Mouse (Mus musculus): ENCODE measurements around the gene Dpep3. TPM values are rescaled to one million over a fixed set of nuclear protein-coding genes. Genes with fewer than 3 reads are reported as not detected.

Gene Dpep3
- polyA plus RNA-seq, 1 experiment from 2014 or later = not detected

DNA sequence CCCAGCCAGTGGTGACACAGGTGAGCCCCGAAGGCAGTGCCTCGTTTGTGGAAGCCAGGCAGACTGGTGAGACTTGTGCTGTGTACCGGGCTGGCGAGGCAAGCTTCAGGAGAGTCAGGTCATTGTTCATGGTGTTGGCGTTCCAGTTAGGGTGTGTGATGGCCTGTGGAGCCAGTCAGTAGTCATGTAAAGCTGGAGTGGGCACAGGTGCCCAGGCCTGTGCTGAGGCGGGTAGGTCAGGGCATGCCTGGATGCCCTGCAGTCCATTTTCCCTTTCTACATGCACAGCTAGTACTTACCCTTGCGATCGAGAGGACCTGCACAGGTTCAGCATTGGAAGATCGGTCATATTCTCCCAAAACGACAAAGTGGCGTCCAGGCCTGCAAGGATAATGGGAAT, 46.7 kb downstream of the Dpep3 start:
- DNase-seq (ENCODE audit: low spot score) (no peak), ATAC-seq (replicated peaks; ENCODE audit: insufficient number of reproducible peaks, low FRiP score, low TSS enrichment, low read depth) (no peak)
- H3K36me3 ChIP-seq (replicated peaks; ENCODE audit: control insufficient read depth, insufficient read depth, low read depth, low read length) = no peaks in the 10 kb centered on the region
- H3K9me3 ChIP-seq (replicated peaks; ENCODE audit: control insufficient read depth, low read length) = no peaks in the 10 kb centered on the region
- WGBS = 86% methylated on average over 11 of the region's 11 CpGs
- no peak overlapping the region for H3K4me3 ChIP-seq (ENCODE audit: low read depth, low read length)
- H3K9ac ChIP-seq (replicated peaks; ENCODE audit: low read length) = no peak overlapping the region
- H3K4me2 ChIP-seq (ENCODE audit: low read depth, low read length) = no peak overlapping the region
- no peak overlapping the region for H3K27ac ChIP-seq (replicated peaks; ENCODE audit: low read depth, low read length)
- H3K27me3 ChIP-seq (ENCODE audit: control insufficient read depth, insufficient read depth, low read length) = no peaks in the 10 kb centered on the region
- no peaks in the 10 kb centered on the region; the same call in 1 of the 2 replicates for H3K4me1 ChIP-seq (ENCODE audit: control insufficient read depth, insufficient read depth, low read length)

DNA sequence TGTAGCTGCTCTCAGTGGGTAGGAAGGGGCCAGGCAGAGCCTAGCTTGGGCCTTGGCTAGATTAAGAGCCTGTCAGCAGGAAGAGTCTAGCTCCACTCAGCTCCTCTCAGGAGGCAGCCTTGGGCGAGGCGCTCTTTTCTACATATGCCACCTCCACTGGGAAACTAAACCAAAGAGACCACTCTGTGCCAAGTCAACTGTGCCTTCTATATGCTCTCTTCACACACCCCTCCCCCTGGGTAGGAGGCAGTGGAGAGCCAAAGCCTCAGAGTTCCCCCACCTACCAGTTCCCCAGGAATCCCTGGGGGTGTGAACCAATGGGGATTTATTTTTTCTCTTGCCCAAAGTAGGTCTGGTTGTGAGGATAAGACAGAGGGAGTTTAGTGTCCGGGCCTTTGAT, 48.0 kb downstream of the Dpep3 start:
- no peaks in the 10 kb centered on the region; the same call in 1 of the 2 replicates for H3K4me1 ChIP-seq (ENCODE audit: control insufficient read depth, insufficient read depth, low read length)
- H3K36me3 ChIP-seq (replicated peaks; ENCODE audit: control insufficient read depth, insufficient read depth, low read depth, low read length) = no peaks in the 10 kb centered on the region
- H3K4me3 ChIP-seq (ENCODE audit: low read depth, low read length) = no peak overlapping the region
- 95% methylated on average over 3 of the region's 3 CpGs for WGBS
- no peak overlapping the region for H3K27ac ChIP-seq (replicated peaks; ENCODE audit: low read depth, low read length)
- H3K27me3 ChIP-seq (ENCODE audit: control insufficient read depth, insufficient read depth, low read length) = no peaks in the 10 kb centered on the region
- H3K9ac ChIP-seq (replicated peaks; ENCODE audit: low read length) = no peak overlapping the region
- no peak overlapping the region for H3K4me2 ChIP-seq (ENCODE audit: low read depth, low read length)
- ATAC-seq (replicated peaks; ENCODE audit: insufficient number of reproducible peaks, low FRiP score, low TSS enrichment, low read depth) = no peak
- no peaks in the 10 kb centered on the region for H3K9me3 ChIP-seq (replicated peaks; ENCODE audit: control insufficient read depth, low read length)
- no peak for DNase-seq (ENCODE audit: low spot score)

DNA sequence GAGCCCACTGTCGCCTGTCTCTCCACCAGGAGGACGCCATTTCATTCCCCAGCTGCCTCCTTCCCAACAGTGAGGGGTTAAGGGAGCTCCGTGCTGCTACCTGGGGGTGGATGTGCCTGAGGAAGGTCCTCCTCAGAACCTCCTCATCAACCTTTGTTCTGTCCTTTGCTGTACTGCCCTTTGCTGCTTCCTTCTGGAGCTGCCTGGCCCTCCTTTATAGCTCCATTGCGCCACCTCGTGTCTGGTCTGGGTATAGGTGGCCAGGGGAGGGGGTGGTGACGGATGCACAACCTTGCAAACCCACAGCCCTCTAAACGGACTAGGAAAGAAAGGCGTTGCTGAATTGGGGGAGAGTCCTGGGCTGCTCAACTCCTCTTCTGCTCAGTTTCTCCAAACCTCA, 48.6 kb downstream of the Dpep3 start:
- 16% methylated on average over 8 of the region's 8 CpGs for WGBS
- Histone ChIP-seq H3K27ac (replicated peaks; ENCODE audit: low read depth, low read length) (no peak overlapping the region), H3K4me2 (ENCODE audit: low read depth, low read length) (no peak overlapping the region), H3K9me3 (replicated peaks; ENCODE audit: control insufficient read depth, low read length) (no peaks in the 10 kb centered on the region), H3K27me3 (ENCODE audit: control insufficient read depth, insufficient read depth, low read length) (no peaks in the 10 kb centered on the region), H3K4me3 (ENCODE audit: low read depth, low read length) (no peak overlapping the region), H3K4me1 (ENCODE audit: control insufficient read depth, insufficient read depth, low read length) (no peaks in the 10 kb centered on the region), H3K9ac (replicated peaks; ENCODE audit: low read length) (peak overlapping the region; percentile 43), H3K36me3 (replicated peaks; ENCODE audit: control insufficient read depth, insufficient read depth, low read depth, low read length) (no peaks in the 10 kb centered on the region)
- 0 out of 2 replicates have a peak, but pooled peaks have one; percentile 50 for ATAC-seq (replicated peaks; ENCODE audit: insufficient number of reproducible peaks, low FRiP score, low TSS enrichment, low read depth)
- DNase-seq (ENCODE audit: low spot score) = peak; percentile 79

DNA sequence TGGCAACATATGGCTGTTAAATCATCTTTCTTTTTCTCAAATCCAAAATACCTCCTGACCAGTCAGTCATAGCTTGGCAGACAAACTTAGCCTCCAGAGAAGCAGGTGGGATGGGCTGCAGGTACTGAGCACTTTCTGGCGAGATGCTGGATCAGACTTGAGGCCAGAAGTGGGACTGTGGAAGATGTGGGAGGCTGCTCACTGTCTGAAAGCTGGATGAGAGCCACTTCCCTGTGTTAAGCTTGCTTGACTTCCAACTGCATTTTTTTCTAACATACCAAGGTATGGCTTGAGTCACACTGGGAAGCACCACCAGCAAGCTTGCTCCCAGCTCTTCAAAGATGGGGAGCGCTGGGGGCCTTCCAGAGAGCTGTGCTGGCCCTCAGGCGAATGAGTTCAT, 54.1 kb downstream of the Dpep3 start:
- H3K9ac ChIP-seq (replicated peaks; ENCODE audit: low read length) = no peak overlapping the region
- no peaks in the 10 kb centered on the region for H3K9me3 ChIP-seq (replicated peaks; ENCODE audit: control insufficient read depth, low read length)
- H3K36me3 ChIP-seq (replicated peaks; ENCODE audit: control insufficient read depth, insufficient read depth, low read depth, low read length) = no peaks in the 10 kb centered on the region
- no peaks in the 10 kb centered on the region for H3K4me1 ChIP-seq (ENCODE audit: control insufficient read depth, insufficient read depth, low read length)
- no peak overlapping the region for H3K27ac ChIP-seq (replicated peaks; ENCODE audit: low read depth, low read length)
- 71% methylated on average over 3 of the region's 3 CpGs for WGBS
- ATAC-seq (replicated peaks; ENCODE audit: insufficient number of reproducible peaks, low FRiP score, low TSS enrichment, low read depth) (no peak), DNase-seq (ENCODE audit: low spot score) (no peak)
- no peak overlapping the region for H3K4me3 ChIP-seq (ENCODE audit: low read depth, low read length)
- no peaks in the 10 kb centered on the region for H3K27me3 ChIP-seq (ENCODE audit: control insufficient read depth, insufficient read depth, low read length)
- no peak overlapping the region for H3K4me2 ChIP-seq (ENCODE audit: low read depth, low read length)

Small RNAs within 50 kb of the gene (microRNA-seq; reads per million reads assigned to microRNA genes)
- not detected for gene Mir7074 (ENCODE audit: borderline number of aligned reads)

Other genes with a start within 250 kb of the Dpep3 start
- gene Gfod2, start 220.8 kb downstream of the Dpep3 start, polyA plus RNA-seq (2014; fragmentation: Nextera tagmentation; extraction: Ambion mirVana) = 24.5 and 26.6 TPM in 2 replicates
- gene Ranbp10, start 152.1 kb downstream of the Dpep3 start, polyA plus RNA-seq (2014; fragmentation: Nextera tagmentation; extraction: Ambion mirVana) = 11.2 and 13.0 TPM in 2 replicates
- 0.27 TPM in 1 of 2 replicates, not detected in the other for gene Tsnaxip1, start 151.7 kb downstream of the Dpep3 start, polyA plus RNA-seq (2014; fragmentation: Nextera tagmentation; extraction: Ambion mirVana)
- gene Cenpt, start 126.2 kb downstream of the Dpep3 start, polyA plus RNA-seq (2014; fragmentation: Nextera tagmentation; extraction: Ambion mirVana) = 50.8 and 53.1 TPM in 2 replicates
- 67.7 and 72.4 TPM in 2 replicates for gene Thap11, start 124.3 kb downstream of the Dpep3 start, polyA plus RNA-seq (2014; fragmentation: Nextera tagmentation; extraction: Ambion mirVana)
- 262 and 323 TPM in 2 replicates for gene Nutf2, start 118.8 kb downstream of the Dpep3 start, polyA plus RNA-seq (2014; fragmentation: Nextera tagmentation; extraction: Ambion mirVana)
- gene Edc4, start 98.5 kb downstream of the Dpep3 start, polyA plus RNA-seq (2014; fragmentation: Nextera tagmentation; extraction: Ambion mirVana) = 31.8 and 35.4 TPM in 2 replicates
- 0.38 and 0.52 TPM in 2 replicates for gene Nrn1l, start 85.9 kb downstream of the Dpep3 start, polyA plus RNA-seq (2014; fragmentation: Nextera tagmentation; extraction: Ambion mirVana)
- gene Pskh1, start 79.0 kb downstream of the Dpep3 start, polyA plus RNA-seq (2014; fragmentation: Nextera tagmentation; extraction: Ambion mirVana) = 16.8 and 23.1 TPM in 2 replicates
- 0.58 and 0.59 TPM in 2 replicates for gene Ctrl, start 45.6 kb downstream of the Dpep3 start, polyA plus RNA-seq (2014; fragmentation: Nextera tagmentation; extraction: Ambion mirVana)
- gene Psmb10, start 41.0 kb downstream of the Dpep3 start, polyA plus RNA-seq (2014; fragmentation: Nextera tagmentation; extraction: Ambion mirVana) = 23.1 and 24.1 TPM in 2 replicates
- gene Lcat, start 36.0 kb downstream of the Dpep3 start, polyA plus RNA-seq (2014; fragmentation: Nextera tagmentation; extraction: Ambion mirVana) = 0.84 and 1.1 TPM in 2 replicates
- gene Slc12a4, start 13.3 kb downstream of the Dpep3 start, polyA plus RNA-seq (2014; fragmentation: Nextera tagmentation; extraction: Ambion mirVana) = 16.8 and 19.0 TPM in 2 replicates
- gene Dus2, start 11.9 kb upstream of the Dpep3 start, polyA plus RNA-seq (2014; fragmentation: Nextera tagmentation; extraction: Ambion mirVana) = 17.0 and 17.7 TPM in 2 replicates
- not detected in 2 replicates for gene Dpep2nb, start 26.5 kb upstream of the Dpep3 start, polyA plus RNA-seq (2014; fragmentation: Nextera tagmentation; extraction: Ambion mirVana)
- 18.7 and 20.5 TPM in 2 replicates for gene Ddx28, start 32.5 kb upstream of the Dpep3 start, polyA plus RNA-seq (2014; fragmentation: Nextera tagmentation; extraction: Ambion mirVana)
- 5.1 and 5.4 TPM in 2 replicates for gene Nfatc3, start 79.4 kb upstream of the Dpep3 start, polyA plus RNA-seq (2014; fragmentation: Nextera tagmentation; extraction: Ambion mirVana)
- 4.1 and 6.7 TPM in 2 replicates for gene Esrp2, start 157.5 kb upstream of the Dpep3 start, polyA plus RNA-seq (2014; fragmentation: Nextera tagmentation; extraction: Ambion mirVana)
- gene Pla2g15, start 171.0 kb upstream of the Dpep3 start, polyA plus RNA-seq (2014; fragmentation: Nextera tagmentation; extraction: Ambion mirVana) = 6.6 and 8.7 TPM in 2 replicates
- 82.4 and 90.9 TPM in 2 replicates for gene Slc7a6, start 189.4 kb upstream of the Dpep3 start, polyA plus RNA-seq (2014; fragmentation: Nextera tagmentation; extraction: Ambion mirVana)
- 43.8 and 46.7 TPM in 2 replicates for gene Slc7a6os, start 231.5 kb upstream of the Dpep3 start, polyA plus RNA-seq (2014; fragmentation: Nextera tagmentation; extraction: Ambion mirVana)
- gene Prmt7, start 231.5 kb upstream of the Dpep3 start, polyA plus RNA-seq (2014; fragmentation: Nextera tagmentation; extraction: Ambion mirVana) = 62.6 and 62.7 TPM in 2 replicates